Mouse (Mus musculus) erythroblast, embryonic 14.5 days (primary cell): ENCODE results near the gene Gm26992.

Experiments used
- GATA1 ChIP-seq: IDR thresholded peaks from 2 replicates; pipeline ENCODE4 v1.6.1; 2012; ENCODE audit warnings: low read length, inconsistent platforms, mixed read lengths
- TAL1 ChIP-seq: IDR thresholded peaks from 3 replicates; pipeline ENCODE4 v1.6.1; 2012; ENCODE audit warnings: low read length, inconsistent platforms, mixed read lengths

DNA sequence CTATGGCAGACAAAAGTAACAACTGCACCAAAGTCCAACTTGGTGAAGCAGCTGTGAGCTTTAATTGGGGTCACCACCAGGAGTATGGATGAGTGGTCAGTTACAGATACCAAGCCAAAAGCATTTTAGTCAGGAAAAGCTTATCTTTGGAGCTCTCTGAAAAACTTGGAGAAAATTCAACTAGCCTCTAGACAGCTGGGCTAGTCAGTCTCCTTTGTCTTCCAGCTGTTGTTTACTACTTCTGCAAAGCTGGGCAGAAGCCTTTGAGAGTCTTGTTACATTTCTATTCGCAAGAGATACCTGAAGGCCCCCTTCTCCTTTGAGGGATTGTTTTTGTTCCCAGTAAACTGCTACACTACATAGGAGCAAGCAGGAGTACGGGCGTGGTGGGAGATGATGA lies 97.7 kb downstream of the Gm26992 start:
- TF ChIP-seq TAL1 = no peak
- TF ChIP-seq GATA1 = no peak
